Mouse (Mus musculus) gastrocnemius, adult 18-20 months (tissue): ENCODE measurements at regions not wholly inside any gene's neighbourhood (a gene's known extent, or its start where the extent isn't known, plus 50 kb on each side); places are given as distances from the start of the nearest gene placed in this dataset.

ENCODE experiments used
- DNase-seq: peaks from one replicate; pipeline ENCODE4 v3.0.0; 2021; ENCODE audit warnings: low spot score

GRCm38 (mm10) chr13:44074172-44074571 is 289.6 kb downstream of the Cd83 start:
- no peak for DNase-seq

GRCm38 (mm10) chr13:44077022-44077421 is 292.4 kb downstream of the Cd83 start:
- DNase-seq, result no peak

GRCm38 (mm10) chr13:44085621-44086510 is 301.3 kb downstream of the Cd83 start:
- no peak for DNase-seq

GRCm38 (mm10) chr13:44086801-44087200 is 302.2 kb downstream of the Cd83 start:
- no peak for DNase-seq

- DNase-seq, result no peak
These were observed 312.6 kb downstream of the Cd83 start for GRCm38 (mm10) chr13:44097141-44097540.

GRCm38 (mm10) chr13:44099511-44099910 is 314.9 kb downstream of the Cd83 start:
- DNase-seq, result no peak

- no peak for DNase-seq
These were observed 315.8 kb downstream of the Cd83 start for GRCm38 (mm10) chr13:44100125-44101067.

GRCm38 (mm10) chr13:44101161-44101560 is 316.6 kb downstream of the Cd83 start:
- no peak for DNase-seq

GRCm38 (mm10) chr13:44101806-44102205 is 317.2 kb downstream of the Cd83 start:
- no peak for DNase-seq

- no peak for DNase-seq
These were observed 317.7 kb downstream of the Cd83 start for GRCm38 (mm10) chr13:44102257-44102656.

GRCm38 (mm10) chr13:44103340-44103739 is 318.8 kb downstream of the Cd83 start:
- DNase-seq, result no peak

GRCm38 (mm10) chr13:44105161-44105560 is 320.6 kb downstream of the Cd83 start:
- no peak for DNase-seq

- no peak for DNase-seq
These were observed 324.1 kb downstream of the Cd83 start for GRCm38 (mm10) chr13:44108695-44109094.

- no peak for DNase-seq
These were observed 328.5 kb downstream of the Cd83 start for GRCm38 (mm10) chr13:44113043-44113442.

GRCm38 (mm10) chr13:44114856-44115255 is 330.3 kb downstream of the Cd83 start:
- DNase-seq, result no peak

GRCm38 (mm10) chr13:44117841-44118240 is 333.3 kb downstream of the Cd83 start:
- DNase-seq, result no peak

- no peak for DNase-seq
These were observed 334.3 kb downstream of the Cd83 start for GRCm38 (mm10) chr13:44118846-44119245.

GRCm38 (mm10) chr13:44121241-44121671 is 336.7 kb downstream of the Cd83 start:
- DNase-seq, result no peak

- no peak for DNase-seq
These were observed 337.4 kb downstream of the Cd83 start for GRCm38 (mm10) chr13:44121932-44122331.

- DNase-seq, result no peak
These were observed 341.6 kb downstream of the Cd83 start for GRCm38 (mm10) chr13:44126198-44126597.

- no peak for DNase-seq
These were observed 344.1 kb downstream of the Cd83 start for GRCm38 (mm10) chr13:44128506-44129274.
